Mouse (Mus musculus): ENCODE results near the gene Zbtb18.

- no peak for TF ChIP-seq CTCF (IDR thresholded peaks at IDR 0.05; ENCODE audit: low read depth)
- TF ChIP-seq EP300 (IDR thresholded peaks at IDR 0.05; ENCODE audit: low read depth) = no peak
These were observed 37.3 kb downstream of the Zbtb18 start for GRCm38 (mm10) chr1:177479356-177480004.
